Mouse (Mus musculus): ENCODE data around the gene Chd1.

DNA sequence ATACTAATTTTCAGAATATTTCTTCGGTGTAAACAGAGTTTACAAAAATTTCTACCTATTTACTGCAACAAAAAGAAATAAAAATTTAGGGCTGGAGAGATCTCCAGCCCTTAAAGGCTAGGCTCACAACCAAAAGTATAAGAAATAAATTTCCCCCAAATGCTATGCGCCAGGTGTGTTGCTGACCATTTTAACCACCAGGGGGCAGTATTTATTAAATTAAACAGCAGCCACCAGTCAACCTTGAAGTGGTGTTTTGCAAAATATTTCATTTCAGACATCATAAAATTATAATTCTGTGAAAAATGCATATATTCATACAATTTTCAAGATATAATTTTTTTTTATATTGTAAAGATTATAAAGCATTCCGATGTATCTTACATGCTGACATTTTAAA, 82.3 kb downstream of the Chd1 start:
- no peak for TF ChIP-seq POLR2A (IDR thresholded peaks at IDR 0.05; ENCODE audit: control insufficient read depth, low read depth, low read length)
- no peak for TF ChIP-seq CTCF (IDR thresholded peaks at IDR 0.05; ENCODE audit: control insufficient read depth, insufficient read depth, insufficient replicate concordance, low read depth, low read length)

All from testis, adult 2 months (tissue).